Comparison of ENCODE assay signal across 8 mouse cellular contexts in genomic region chr2:129038426-129038936, GRCm38 (mm10). TPM values are rescaled to one million over a fixed set of nuclear protein-coding genes. Genes with fewer than 3 reads are reported as not detected.
DNase-seq lines count a peak whose midpoint lies in the region; ATAC-seq lines count a peak whose summit lies in the region.

No protein-coding gene starts in this region.

- peak overlapping the region; percentile 52 for H3K4me3 ChIP-seq in heart, embryonic 12.5 days
- H3K4me3 ChIP-seq in hindbrain, embryonic 14.5 days (replicated peaks; ENCODE audit: low read length), result peak overlapping the region; percentile 51
- peak overlapping the region; percentile 61 for H3K4me3 ChIP-seq in midbrain, embryonic 10.5 days

- WGBS in heart, embryonic 12.5 days, result 12% methylated on average over 15 of the region's 15 CpGs
- WGBS in hindbrain, embryonic 14.5 days, result 30% methylated on average over 15 of the region's 15 CpGs
- WGBS in midbrain, embryonic 10.5 days, result 40% methylated on average over 15 of the region's 15 CpGs

- peak overlapping the region; percentile 28 for H3K9ac ChIP-seq in heart, embryonic 12.5 days
- peak overlapping the region; percentile 71 for H3K9ac ChIP-seq in hindbrain, embryonic 14.5 days

- H3K9me3 ChIP-seq in heart, embryonic 12.5 days (replicated peaks), result no peaks in the 10 kb centered on the region
- no peaks in the 10 kb centered on the region for H3K9me3 ChIP-seq in hindbrain, embryonic 14.5 days (ENCODE audit: control insufficient read depth, low read length)
- no peaks in the 10 kb centered on the region for H3K9me3 ChIP-seq in midbrain, embryonic 10.5 days (replicated peaks)

- H3K36me3 ChIP-seq in heart, embryonic 12.5 days, result no peaks in the 10 kb centered on the region
- no peaks in the 10 kb centered on the region for H3K36me3 ChIP-seq in hindbrain, embryonic 14.5 days (replicated peaks; ENCODE audit: control insufficient read depth, insufficient read depth)
- H3K36me3 ChIP-seq in midbrain, embryonic 10.5 days, result no peaks in the 10 kb centered on the region

- ATAC-seq in heart, embryonic 12.5 days (ENCODE audit: insufficient number of reproducible peaks, low FRiP score), result no peak
- ATAC-seq in hindbrain, embryonic 14.5 days (ENCODE audit: low FRiP score), result peak; percentile 51; the same call in 1 of the 2 replicates
- no peak for ATAC-seq in megakaryocyte-erythroid progenitor cell, adult 5-6 weeks (replicated peaks; ENCODE audit: low FRiP score, low TSS enrichment, poor library complexity, severe bottlenecking)

- DNase-seq in heart, postnatal 36 days, result no peak
- DNase-seq in 3T3-L1 (ENCODE audit: low read depth, low spot score), result peak; percentile 23
- peak; percentile 34 for DNase-seq in cerebellum, adult 9-10 months
- no peak for DNase-seq in hindbrain, embryonic 14.5 days (ENCODE audit: low spot score)
- no peak for DNase-seq in midbrain, embryonic 10.5 days (ENCODE audit: low spot score)
- DNase-seq in thymus, adult 18-20 months, result no peak

- peaks cover 15% of the 10 kb centered on the region for H3K4me1 ChIP-seq in heart, embryonic 12.5 days (replicated peaks)
- peaks cover 11% of the 10 kb centered on the region for H3K4me1 ChIP-seq in hindbrain, embryonic 14.5 days (replicated peaks; ENCODE audit: control insufficient read depth, insufficient read depth, low read length)
- peaks cover 14% of the 10 kb centered on the region for H3K4me1 ChIP-seq in midbrain, embryonic 10.5 days

- no peak overlapping the region for H3K27ac ChIP-seq in heart, embryonic 12.5 days (ENCODE audit: poor library complexity, severe bottlenecking)
- no peak overlapping the region for H3K27ac ChIP-seq in hindbrain, embryonic 14.5 days
- peak overlapping the region; percentile 73; the same call in 1 of the 2 replicates for H3K27ac ChIP-seq in midbrain, embryonic 10.5 days (replicated peaks)

- H3K4me2 ChIP-seq in heart, embryonic 12.5 days, result peak overlapping the region; percentile 96
- peak overlapping the region; percentile 97 for H3K4me2 ChIP-seq in hindbrain, embryonic 14.5 days (replicated peaks)

- intact Hi-C loops in heart, postnatal 36 days (cut with DNase I), result no loop called here

- H3K27me3 ChIP-seq in heart, embryonic 12.5 days (replicated peaks), result peaks cover 59% of the 10 kb centered on the region
- peaks cover 13% of the 10 kb centered on the region; the same call in 1 of the 2 replicates for H3K27me3 ChIP-seq in hindbrain, embryonic 14.5 days (ENCODE audit: control insufficient read depth, insufficient read depth, low read length)
- peaks cover 56% of the 10 kb centered on the region for H3K27me3 ChIP-seq in midbrain, embryonic 10.5 days (ENCODE audit: low read depth, poor library complexity, severe bottlenecking)

RNA-seq across cellular contexts. Expression of gene Vinac1, which starts 9.5 kb away (rescaled TPM):
- 0.08 TPM in 1 of 2 replicates, not detected in the other for polyA plus RNA-seq in heart, embryonic 12.5 days (2016; fragmentation: Nextera tagmentation; extraction: Ambion mirVana)
- total RNA-seq in heart, postnatal 36 days (2021), result not detected
- 0.79 and 0.90 TPM in 2 replicates for polyA plus RNA-seq in hindbrain, embryonic 14.5 days (2014; fragmentation: Nextera tagmentation; extraction: Ambion mirVana)
- 0.14 and 0.20 TPM in 2 replicates for polyA plus RNA-seq in midbrain, embryonic 10.5 days (2016; fragmentation: Nextera tagmentation; extraction: Ambion mirVana)
- not detected in 2 replicates for total RNA-seq in megakaryocyte-erythroid progenitor cell, adult 5-6 weeks (2014; fragmentation: Nextera tagmentation)
- not detected in 2 replicates for total RNA-seq in megakaryocyte-erythroid progenitor cell, adult 5-6 weeks (2017)

RNA-seq across cellular contexts. Expression of gene Ttl, which starts 27.3 kb away (rescaled TPM):
- 7.9 and 8.3 TPM in 2 replicates for polyA plus RNA-seq in heart, embryonic 12.5 days (2016; fragmentation: Nextera tagmentation; extraction: Ambion mirVana)
- 10 to 100 TPM; 18.8 to 19.9 TPM for total RNA-seq in heart, postnatal 36 days (2021)
- 40.4 and 42.6 TPM in 2 replicates for polyA plus RNA-seq in hindbrain, embryonic 14.5 days (2014; fragmentation: Nextera tagmentation; extraction: Ambion mirVana)
- polyA plus RNA-seq in midbrain, embryonic 10.5 days (2016; fragmentation: Nextera tagmentation; extraction: Ambion mirVana), result 12.4 and 13.3 TPM in 2 replicates
- 1.0 and 3.4 TPM in 2 replicates for total RNA-seq in megakaryocyte-erythroid progenitor cell, adult 5-6 weeks (2014; fragmentation: Nextera tagmentation)
- total RNA-seq in megakaryocyte-erythroid progenitor cell, adult 5-6 weeks (2017), result 3.8 and 5.8 TPM in 2 replicates

Comparison
In these comparisons a context has a peak if more than half of its experiments do, and no peak if none do; other contexts are left out.
1. DNase-seq: peak in 3T3-L1 (single experiment) and cerebellum, adult 9-10 months (single experiment); none in heart, postnatal 36 days (0 of 2), hindbrain, embryonic 14.5 days (single experiment), midbrain, embryonic 10.5 days (single experiment) and thymus, adult 18-20 months (0 of 2).
2. Peak in every context shown above with its lines, with median percentiles within 50 percentile points of each other: H3K4me3 ChIP-seq.